Mouse (Mus musculus) erythroblast, embryonic 14.5 days (primary cell): ENCODE results near the gene Smim24.

Source experiments
- GATA1 ChIP-seq: IDR thresholded peaks from 2 replicates; pipeline ENCODE4 v1.6.1; 2012; ENCODE audit warnings: low read length, inconsistent platforms, mixed read lengths
- TAL1 ChIP-seq: IDR thresholded peaks from 3 replicates; pipeline ENCODE4 v1.6.1; 2012; ENCODE audit warnings: low read length, inconsistent platforms, mixed read lengths

DNA sequence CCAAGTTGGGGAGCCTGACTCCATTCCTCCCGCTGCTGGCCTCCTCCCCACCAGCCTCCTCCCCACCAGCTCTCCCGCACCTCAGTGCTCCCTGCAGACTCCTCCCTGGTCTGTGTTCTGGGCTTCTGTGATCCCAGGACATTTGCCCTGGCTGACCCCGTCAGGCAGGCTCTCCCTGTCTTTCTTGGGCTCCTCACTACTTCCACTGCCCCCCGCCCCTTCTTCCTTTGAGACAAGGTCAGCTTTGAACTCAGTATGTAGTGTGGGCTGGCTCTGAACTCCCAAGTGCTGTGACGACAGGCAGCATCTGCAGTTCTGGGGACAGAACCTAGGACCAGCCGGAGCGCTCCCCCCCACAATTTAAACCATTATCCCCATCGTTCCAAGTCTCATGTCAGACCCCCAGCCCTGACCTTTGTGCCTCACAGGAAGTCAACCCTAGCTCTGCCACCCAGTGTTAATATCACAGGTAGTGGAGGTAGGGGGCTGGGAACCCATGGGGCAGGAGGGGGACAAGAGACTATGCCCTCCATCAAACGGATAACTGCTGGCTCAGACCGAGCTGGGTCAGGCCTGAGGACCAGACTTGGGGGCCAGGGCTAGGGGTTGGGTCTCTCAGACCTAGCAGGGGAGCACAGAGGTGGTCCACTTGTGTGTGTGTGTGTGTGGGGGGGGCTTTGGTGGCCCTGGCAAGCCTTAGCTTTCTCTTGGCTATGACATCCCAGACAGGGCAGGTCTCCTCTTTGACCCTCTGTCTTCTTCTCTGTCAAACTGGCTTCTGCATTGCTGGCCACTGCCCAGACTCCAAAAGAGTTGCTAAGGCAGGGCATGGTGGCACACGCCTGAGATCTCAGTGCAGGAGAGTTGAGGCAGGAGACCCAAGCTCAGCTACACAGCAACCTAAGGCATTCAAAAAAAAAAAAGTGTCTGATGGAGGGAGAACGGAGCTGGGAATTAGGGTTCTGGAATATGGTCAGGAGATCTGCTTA is 24.7 kb downstream of the Smim24 start:
- no peak for TF ChIP-seq TAL1
- no peak for TF ChIP-seq GATA1
